Mouse (Mus musculus): ENCODE results near the gene Myo1d.

GRCm38 (mm10) chr11:80485120-80485551, 294.7 kb downstream of the Myo1d start:
- TF ChIP-seq POLR2A (IDR thresholded peaks at IDR 0.05; ENCODE audit: low read depth, low read length) (no peak), CTCF (conservative IDR thresholded peaks at IDR 0.05; ENCODE audit: insufficient read depth, insufficient read length, low read depth, low read length) (no peak)

Measured in kidney, adult 2 months (tissue).